Mouse (Mus musculus) heart, postnatal 36 days (tissue): ENCODE measurements around the gene Opa3. TPM values are rescaled to one million over a fixed set of nuclear protein-coding genes. Genes with fewer than 3 reads are reported as not detected.
A peak's percentile ranks its signal among the peaks of the same experiment; 100 is the strongest.

ENCODE experiments used
- DNase-seq, 2 experiments: peaks; one replicate each; pipeline ENCODE4 v3.0.0; 2021 to 2022
- intact Hi-C: fragments of 180-260 bp; cut with DNase I; formaldehyde crosslinking; loops from one replicate; pipeline ENCODE4 v1.15.1; 2025
- total RNA-seq, 2 experiments: library from RNA; stranded (reverse); gene quantifications; 2 replicates each; pipeline ENCODE4 v1.2.3; 2021

Gene Opa3
- total RNA-seq, result 10 to 100 TPM; 53.9 to 62.9 TPM

GRCm38 (mm10) chr7:19227883-19228792 is at the start of gene Opa3:
TSS of gene Opa3 (plus strand) at chr7:19228334.
- peak; percentile 98 to 99 for DNase-seq
- intact Hi-C loops, result loop anchor here (2.0 to 5.0 kb wide), 2 partner anchors 15 to 134 kb away; partner anchors contain the start of gene Gpr4

- intact Hi-C loops, result loop anchor here (1.0 to 5.0 kb wide), 5 partner anchors 18 to 164 kb away; partner anchors contain the start of genes Ercc1, Ppm1n and Rtn2
- peak; percentile 81 to 86 for DNase-seq
Observed at GRCm38 (mm10) chr7:19178443-19179092, 49.6 kb upstream of the Opa3 start.

- peak; percentile 53 to 66 for DNase-seq
- intact Hi-C loops, result loop anchor here (2.0 to 5.0 kb wide), 4 partner anchors 18 to 163 kb away; partner anchors contain the start of genes Ercc1, Ppm1n and Rtn2
Observed at GRCm38 (mm10) chr7:19179173-19179572, 49.0 kb upstream of the Opa3 start.

GRCm38 (mm10) chr7:19179936-19180335 is 48.2 kb upstream of the Opa3 start:
- intact Hi-C loops, result loop anchor here (2.0 to 5.0 kb wide), 4 partner anchors 17 to 162 kb away; partner anchors contain the start of genes Ercc1, Ppm1n and Rtn2

GRCm38 (mm10) chr7:19180862-19181429 is 47.2 kb upstream of the Opa3 start:
- peak; percentile 40 to 49 for DNase-seq
- intact Hi-C loops, result no loop called here

More at GRCm38 (mm10) chr7:19179936-19180335, 48.2 kb upstream of the Opa3 start:
- DNase-seq, result no peak

GRCm38 (mm10) chr7:19184250-19184649 is 43.9 kb upstream of the Opa3 start:
- DNase-seq, result no peak

GRCm38 (mm10) chr7:19184758-19185157 is 43.4 kb upstream of the Opa3 start:
- intact Hi-C loops, result no loop called here
- no peak for DNase-seq

More at GRCm38 (mm10) chr7:19184250-19184649, 43.9 kb upstream of the Opa3 start:
- intact Hi-C loops, result no loop called here

GRCm38 (mm10) chr7:19194676-19195075 is 33.5 kb upstream of the Opa3 start:
- intact Hi-C loops, result no loop called here
- DNase-seq, result no peak

GRCm38 (mm10) chr7:19196676-19197075 is 31.5 kb upstream of the Opa3 start:
- intact Hi-C loops, result loop anchor here (2.0 kb wide), 1 partner anchor 18 kb away; no protein-coding TSS in a partner anchor

GRCm38 (mm10) chr7:19197985-19198384 is 30.1 kb upstream of the Opa3 start:
- intact Hi-C loops, result loop anchor here (2.0 kb wide), 1 partner anchor 19 kb away; no protein-coding TSS in a partner anchor

More at GRCm38 (mm10) chr7:19196676-19197075, 31.5 kb upstream of the Opa3 start:
- DNase-seq, result no peak

GRCm38 (mm10) chr7:19201660-19202059 is 26.5 kb upstream of the Opa3 start:
- intact Hi-C loops, result no loop called here
- DNase-seq, result no peak

More at GRCm38 (mm10) chr7:19197985-19198384, 30.1 kb upstream of the Opa3 start:
- peak in 1 of 2 experiments; percentile 50 for DNase-seq

- intact Hi-C loops, result no loop called here
Observed at GRCm38 (mm10) chr7:19202065-19202850, 25.9 kb upstream of the Opa3 start.

GRCm38 (mm10) chr7:19208201-19208910 is 19.8 kb upstream of the Opa3 start:
- intact Hi-C loops, result loop anchor here (2.0 kb wide), 1 partner anchor 52 kb away; no protein-coding TSS in a partner anchor
- DNase-seq, result no peak

More at GRCm38 (mm10) chr7:19202065-19202850, 25.9 kb upstream of the Opa3 start:
- DNase-seq, result no peak

GRCm38 (mm10) chr7:19208944-19209472 is 19.1 kb upstream of the Opa3 start:
- intact Hi-C loops, result loop anchor here (1.0 to 2.0 kb wide), 2 partner anchors 31 to 52 kb away; no protein-coding TSS in a partner anchor
- DNase-seq, result peak; percentile 51 to 63

GRCm38 (mm10) chr7:19209494-19209893 is 18.6 kb upstream of the Opa3 start:
- intact Hi-C loops, result loop anchor here (1.0 to 2.0 kb wide), 2 partner anchors 31 to 53 kb away; no protein-coding TSS in a partner anchor
- no peak for DNase-seq

- intact Hi-C loops, result no loop called here
- DNase-seq, result no peak
Observed at GRCm38 (mm10) chr7:19210010-19210409, 18.1 kb upstream of the Opa3 start.

GRCm38 (mm10) chr7:19211041-19211675 is 17.0 kb upstream of the Opa3 start:
- intact Hi-C loops, result no loop called here
- no peak for DNase-seq
